Comparison of ENCODE assay signal across 8 mouse cellular contexts in the genomic region with DNA sequence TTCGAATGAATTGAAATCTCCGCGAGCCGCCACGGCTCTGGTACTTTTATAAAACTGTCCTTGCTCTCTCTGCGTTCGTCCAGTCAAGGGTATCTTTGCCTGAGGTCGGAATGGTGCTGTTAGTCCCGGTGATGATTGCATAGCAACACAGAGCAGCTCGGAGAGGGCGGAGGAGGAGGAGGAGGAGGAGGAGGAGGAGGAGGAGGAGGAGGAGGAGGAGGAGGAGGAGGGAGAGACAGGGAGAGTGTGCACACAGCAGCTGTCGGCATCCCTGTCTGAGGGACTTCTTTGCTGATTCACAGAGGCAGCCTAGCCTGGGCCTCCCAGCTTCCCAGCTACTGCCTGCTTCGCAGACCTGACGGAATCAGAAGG. TPM values are rescaled to one million over a fixed set of nuclear protein-coding genes. Genes with fewer than 3 reads are reported as not detected.
DNase-seq lines count a peak whose midpoint lies in the region; ATAC-seq and TF ChIP-seq lines count a peak whose summit lies in the region.

No protein-coding gene starts in this region.

- H3K9me3 ChIP-seq in hindbrain, embryonic 12.5 days (replicated peaks), result no peaks in the 10 kb centered on the region
- H3K9me3 ChIP-seq in midbrain, embryonic 11.5 days (ENCODE audit: control insufficient read depth, low read length), result no peaks in the 10 kb centered on the region

- H3K27ac ChIP-seq in hindbrain, embryonic 12.5 days, result peak overlapping the region; percentile 71; the same call in 1 of the 2 replicates
- peak overlapping the region; percentile 53 for H3K27ac ChIP-seq in midbrain, embryonic 11.5 days (ENCODE audit: low read depth, low read length)

- H3K9ac ChIP-seq in hindbrain, embryonic 12.5 days, result peak overlapping the region; percentile 50
- H3K9ac ChIP-seq in midbrain, embryonic 11.5 days (ENCODE audit: low read length), result peak overlapping the region; percentile 57

- no peaks in the 10 kb centered on the region for H3K4me1 ChIP-seq in lung, adult 2 months (ENCODE audit: control insufficient read depth, insufficient read depth, low read length)
- no peaks in the 10 kb centered on the region for H3K4me1 ChIP-seq in hindbrain, embryonic 12.5 days
- no peaks in the 10 kb centered on the region for H3K4me1 ChIP-seq in midbrain, embryonic 11.5 days (ENCODE audit: control insufficient read depth, insufficient read depth, low read length)

- H3K4me2 ChIP-seq in hindbrain, embryonic 12.5 days (replicated peaks), result peak overlapping the region; percentile 57
- H3K4me2 ChIP-seq in midbrain, embryonic 11.5 days, result peak overlapping the region; percentile 50

- TF ChIP-seq POLR2A in lung, adult 2 months (IDR thresholded peaks at IDR 0.05; ENCODE audit: borderline replicate concordance, extremely low read depth, low read depth, low read length), result no peak

- peak; percentile 85 for ATAC-seq in hindbrain, embryonic 12.5 days (ENCODE audit: low FRiP score)
- ATAC-seq in midbrain, embryonic 11.5 days (ENCODE audit: low FRiP score), result peak; percentile 80

- peak overlapping the region; percentile 38 for H3K4me3 ChIP-seq in lung, adult 2 months (replicated peaks; ENCODE audit: extremely low read depth, low read depth, low read length)
- H3K4me3 ChIP-seq in hindbrain, embryonic 12.5 days, result peak overlapping the region; percentile 34
- H3K4me3 ChIP-seq in midbrain, embryonic 11.5 days (ENCODE audit: low read depth, low read length), result peak overlapping the region; percentile 29

- no peak for TF ChIP-seq CTCF in lung, adult 2 months (IDR thresholded peaks at IDR 0.05; ENCODE audit: insufficient read depth, low read length)

- no peaks in the 10 kb centered on the region for H3K36me3 ChIP-seq in hindbrain, embryonic 12.5 days
- no peaks in the 10 kb centered on the region for H3K36me3 ChIP-seq in midbrain, embryonic 11.5 days (ENCODE audit: control insufficient read depth, insufficient read depth, low read length)

- no peaks in the 10 kb centered on the region; the same call in 1 of the 2 replicates for H3K27me3 ChIP-seq in hindbrain, embryonic 12.5 days
- H3K27me3 ChIP-seq in midbrain, embryonic 11.5 days (ENCODE audit: control insufficient read depth, insufficient read depth, low read length), result peaks cover 2% of the 10 kb centered on the region

- peak; percentile 3 for DNase-seq in cerebellum, adult 8-10 months
- DNase-seq in cerebellum, adult 9-11 months, result no peak
- no peak for DNase-seq in lung, adult 2 months
- DNase-seq in lung, postnatal 36 days, result no peak
- no peak for DNase-seq in midbrain, embryonic 11.5 days (ENCODE audit: low spot score, missing footprints)
- peak; percentile 38 for DNase-seq in testis, postnatal 10 days (ENCODE audit: low spot score)
- no peak for DNase-seq in urinary bladder, postnatal 10 days (ENCODE audit: low spot score)

- 43% methylated on average over 13 of the region's 14 CpGs for WGBS in lung, adult 2 months
- 18% methylated on average over 11 of the region's 14 CpGs for WGBS in hindbrain, embryonic 12.5 days
- WGBS in midbrain, embryonic 11.5 days, result 7% methylated on average over 12 of the region's 14 CpGs

RNA-seq across cellular contexts. Expression of a gene that starts 0.2 kb away (rescaled TPM):
- 0.24 and 0.75 TPM in 2 replicates for polyA plus RNA-seq in lung, adult 2 months (2012; rRNA removed)
- 13.0 and 13.9 TPM in 2 replicates for polyA plus RNA-seq in hindbrain, embryonic 12.5 days (2016; fragmentation: Nextera tagmentation; extraction: Ambion mirVana)
- 8.8 and 9.3 TPM in 2 replicates for polyA plus RNA-seq in midbrain, embryonic 11.5 days (2014; fragmentation: Nextera tagmentation; extraction: Ambion mirVana)

Comparison
In these comparisons a context has a peak if more than half of its experiments do, and no peak if none do; other contexts are left out.
1. DNase-seq: peak in cerebellum, adult 8-10 months (single experiment) and testis, postnatal 10 days (single experiment); none in cerebellum, adult 9-11 months (single experiment), lung, adult 2 months (single experiment), lung, postnatal 36 days (single experiment), midbrain, embryonic 11.5 days (single experiment) and urinary bladder, postnatal 10 days (single experiment).
2. Peak in every context shown above with its lines, with median percentiles within 50 percentile points of each other: H3K4me3 ChIP-seq.